Mouse (Mus musculus) limb, embryonic 12.5 days (tissue): Measurements from ENCODE around the gene Rnaseh2c. TPM values are rescaled to one million over a fixed set of nuclear protein-coding genes. Genes with fewer than 3 reads are reported as not detected.

Experiments used
- ATAC-seq: fragments of 200-750 bp; cut with Nextera tagmentation; 2 replicates; pipeline ENCODE4 v1.8.0; 2017; ENCODE audit warnings: low read depth, moderate TSS enrichment; ENCODE audit not compliant: insufficient number of reproducible peaks, insufficient read depth, low FRiP score, low TSS enrichment
- H3K27ac ChIP-seq: fragments of 300-500 bp; sonication (generic); 2 replicates; pipeline ENCODE4 v1.5.1; 2016; ENCODE audit warnings: mild to moderate bottlenecking, moderate library complexity
- H3K27me3 ChIP-seq: fragments of 300-500 bp; sonication (generic); 2 replicates; pipeline ENCODE4 v1.6.1; 2016; ENCODE audit warnings: mild to moderate bottlenecking, moderate library complexity
- H3K36me3 ChIP-seq: fragments of 300-500 bp; sonication (generic); 2 replicates; pipeline ENCODE4 v1.6.1; 2016; ENCODE audit warnings: mild to moderate bottlenecking, moderate library complexity
- H3K4me1 ChIP-seq: fragments of 300-500 bp; sonication (generic); replicated peaks from 2 replicates; pipeline ENCODE4 v1.6.1; 2016
- H3K4me2 ChIP-seq: fragments of 300-500 bp; sonication (generic); 2 replicates; pipeline ENCODE4 v1.6.1; 2016; ENCODE audit warnings: mild to moderate bottlenecking, moderate library complexity
- H3K4me3 ChIP-seq: fragments of 300-500 bp; sonication (generic); replicated peaks from 2 replicates; pipeline ENCODE4 v1.5.1; 2016; ENCODE audit warnings: mild to moderate bottlenecking
- H3K9ac ChIP-seq: fragments of 300-500 bp; sonication (generic); replicated peaks from 2 replicates; pipeline ENCODE4 v1.6.1; 2016; ENCODE audit warnings: mild to moderate bottlenecking, moderate library complexity
- H3K9me3 ChIP-seq: fragments of 300-500 bp; sonication (generic); 2 replicates; pipeline ENCODE4 v1.6.1; 2016; ENCODE audit warnings: mild to moderate bottlenecking, moderate library complexity
- WGBS: fragments of 180-500 bp; shearing (Covaris S2); methylation state at CpG from one replicate; pipeline ENCODE4 v1.1.7; 2016; 5-methylcytosine and 5-hydroxymethylcytosine counted together
- polyA plus RNA-seq: library from polyadenylated mRNA; unstranded; fragments of >200 nt; fragmentation: Nextera tagmentation; extraction: Ambion mirVana; gene quantifications from 2 replicates; pipeline ENCODE4 v1.2.1, GENCODE M21; 2016

The Rnaseh2c gene
- polyA plus RNA-seq, 1 experiment from 2014 or later: 193 TPM

GRCm38 (mm10) chr19:5562776-5563175, 38.9 kb upstream of the Rnaseh2c start:
- WGBS: 91% methylated on average over 10 of the region's 10 CpGs
- H3K4me1 ChIP-seq: peaks cover 35% of the 10 kb centered on the region
- no peak for ATAC-seq
- H3K4me2 ChIP-seq: no peak overlapping the region
- no peaks in the 10 kb centered on the region for H3K36me3 ChIP-seq
- no peak overlapping the region for H3K27ac ChIP-seq
- peaks cover 91% of the 10 kb centered on the region for H3K27me3 ChIP-seq
- H3K4me3 ChIP-seq: no peak overlapping the region
- H3K9me3 ChIP-seq: no peaks in the 10 kb centered on the region
- H3K9ac ChIP-seq: no peak overlapping the region

- Histone ChIP-seq H3K27me3 (peaks cover 74% of the 10 kb centered on the region), H3K27ac (no peak overlapping the region)
- 53% methylated on average over 5 of the region's 5 CpGs for WGBS
These were observed 35.4 kb upstream of the Rnaseh2c start for GRCm38 (mm10) chr19:5566316-5566715.

DNA sequence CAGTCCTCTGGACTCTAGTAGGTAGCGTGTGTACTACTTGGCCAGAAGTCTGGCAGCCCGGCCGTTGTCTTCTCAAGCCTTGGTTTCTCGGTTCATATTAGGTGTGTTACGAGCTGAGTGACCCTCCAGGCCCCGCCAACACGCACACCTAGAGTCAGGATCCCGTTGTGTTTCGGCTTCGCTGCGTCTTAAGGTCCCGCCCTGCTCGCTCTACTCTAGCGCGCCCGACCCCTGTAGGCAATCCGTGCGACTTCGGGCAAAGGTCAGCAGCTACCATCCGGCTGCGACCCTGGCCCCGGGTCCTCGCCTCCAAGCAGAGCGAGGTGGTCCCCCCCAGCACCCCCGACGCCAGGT, 34.5 kb upstream of the Rnaseh2c start:
- Histone ChIP-seq H3K9ac (peak overlapping the region; percentile 66), H3K36me3 (no peaks in the 10 kb centered on the region), H3K4me3 (peak overlapping the region; percentile 73), H3K4me1 (peaks cover 24% of the 10 kb centered on the region), H3K27me3 (peaks cover 66% of the 10 kb centered on the region), H3K27ac (peak overlapping the region; percentile 76), H3K9me3 (no peaks in the 10 kb centered on the region), H3K4me2 (peak overlapping the region; percentile 90)
- ATAC-seq: 0 out of 2 replicates have a peak, but pooled peaks have one; percentile 26
- 4% methylated on average over 26 of the region's 26 CpGs for WGBS

More at GRCm38 (mm10) chr19:5566316-5566715, 35.4 kb upstream of the Rnaseh2c start:
- Histone ChIP-seq H3K36me3 (no peaks in the 10 kb centered on the region), H3K4me2 (no peak overlapping the region), H3K4me3 (no peak overlapping the region), H3K9me3 (no peaks in the 10 kb centered on the region), H3K9ac (no peak overlapping the region), H3K4me1 (peaks cover 24% of the 10 kb centered on the region)
- ATAC-seq: no peak

DNA sequence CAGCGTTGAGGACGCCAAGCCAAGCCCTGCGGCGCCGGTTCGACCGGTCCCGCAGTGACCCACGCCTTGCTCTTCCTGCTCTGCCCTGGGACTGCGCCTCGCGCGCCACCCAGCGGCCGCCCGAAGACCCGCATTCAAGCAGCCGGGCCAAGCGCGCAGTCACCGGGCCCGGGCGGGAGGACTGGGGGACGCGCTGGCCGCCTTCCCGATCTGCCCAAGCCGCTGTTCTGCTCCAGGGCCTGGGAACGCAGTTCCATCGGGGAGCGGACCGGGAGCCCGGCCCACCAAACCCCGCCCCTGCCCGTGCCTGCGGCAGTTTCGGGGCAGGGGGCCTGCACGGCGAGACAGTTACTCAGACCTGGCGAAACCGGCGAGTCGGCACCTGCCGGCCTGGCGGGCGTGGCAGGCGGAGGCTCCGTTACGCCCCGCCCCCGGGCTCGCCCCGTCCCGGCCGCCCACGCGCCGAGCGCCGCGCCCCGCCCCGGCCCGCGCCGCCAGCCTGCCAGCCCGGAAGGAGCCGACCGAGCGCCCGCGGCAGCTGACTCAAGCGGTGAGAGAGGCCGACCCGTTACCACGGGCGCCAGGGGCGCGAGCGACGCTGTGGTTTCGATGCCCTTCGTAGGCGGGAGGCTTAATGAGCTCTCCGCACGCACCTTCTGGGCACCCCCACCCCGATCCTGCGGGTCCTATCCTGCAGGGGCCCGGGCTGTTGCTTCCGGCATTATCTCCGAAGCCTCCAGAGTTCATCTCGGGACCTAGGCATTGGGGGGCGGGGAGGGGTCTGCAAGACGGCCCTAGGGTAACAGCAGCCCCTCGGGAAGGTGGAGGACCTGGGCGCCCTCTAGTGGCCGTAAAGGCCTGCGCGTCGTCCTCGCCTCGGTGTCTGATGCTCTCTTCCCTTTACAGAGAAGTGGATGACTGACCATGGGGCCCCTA, 33.9 kb upstream of the Rnaseh2c start, which contains the start of gene Ap5b1:
Gene Ap5b1 (plus strand): TSS at position 492 of the 936 bp plus-strand sequence.
- no peaks in the 10 kb centered on the region for H3K36me3 ChIP-seq
- peak; percentile 63 for ATAC-seq
- H3K4me2 ChIP-seq: peak within 1 kb of the TSS; percentile 90
- peak within 1 kb of the TSS; percentile 76 for H3K27ac ChIP-seq
- H3K4me1 ChIP-seq: peaks cover 24% of the 10 kb centered on the region
- no peaks in the 10 kb centered on the region for H3K9me3 ChIP-seq
- under 1% methylated on average over 102 of the region's 102 CpGs for WGBS
- H3K4me3 ChIP-seq: peak within 1 kb of the TSS; percentile 73
- peak within 1 kb of the TSS; percentile 66 for H3K9ac ChIP-seq
- peaks cover 59% of the 10 kb centered on the region for H3K27me3 ChIP-seq

DNA sequence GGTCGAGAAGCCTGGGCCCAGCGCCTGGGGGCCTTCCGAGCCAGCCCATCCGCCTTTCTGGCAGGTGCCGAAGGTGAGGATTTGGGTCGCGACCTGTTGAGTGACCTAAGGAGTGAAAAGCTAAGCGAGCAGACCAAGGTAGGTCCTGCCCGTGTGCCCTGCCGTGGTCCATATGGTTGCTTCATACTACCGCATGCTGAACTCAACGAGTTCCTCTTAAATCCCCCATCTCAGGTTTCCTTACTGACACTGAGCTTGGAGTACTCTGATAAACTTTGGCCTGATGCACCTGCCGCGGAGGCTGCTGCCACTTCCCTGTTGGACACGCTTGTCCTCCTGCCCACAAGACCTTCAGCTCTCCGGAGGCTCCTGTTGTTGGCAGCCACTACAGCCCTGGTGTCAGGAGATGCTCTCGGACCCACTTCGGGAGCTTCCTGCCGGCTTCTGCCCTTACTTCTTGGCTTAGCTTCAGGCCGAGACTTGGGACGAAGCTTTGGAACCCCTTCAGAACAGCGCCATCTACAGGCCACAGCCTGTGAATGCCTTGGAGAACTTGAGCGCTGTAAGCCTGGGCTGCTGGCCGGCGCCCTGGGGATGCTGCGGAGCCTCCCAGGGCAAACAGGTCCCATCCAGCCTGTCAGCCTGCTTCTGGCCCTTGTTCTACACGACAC, 33.1 kb upstream of the Rnaseh2c start:
- H3K27me3 ChIP-seq: peaks cover 52% of the 10 kb centered on the region
- H3K9ac ChIP-seq: peak overlapping the region; percentile 66
- no peak overlapping the region for H3K27ac ChIP-seq
- peak overlapping the region; percentile 90 for H3K4me2 ChIP-seq
- no peaks in the 10 kb centered on the region for H3K36me3 ChIP-seq
- no peaks in the 10 kb centered on the region for H3K9me3 ChIP-seq
- 0 out of 2 replicates have a peak, but pooled peaks have one; percentile 1 for ATAC-seq
- 10% methylated on average over 27 of the region's 27 CpGs for WGBS
- H3K4me1 ChIP-seq: peaks cover 24% of the 10 kb centered on the region
- peak overlapping the region; percentile 73 for H3K4me3 ChIP-seq

DNA sequence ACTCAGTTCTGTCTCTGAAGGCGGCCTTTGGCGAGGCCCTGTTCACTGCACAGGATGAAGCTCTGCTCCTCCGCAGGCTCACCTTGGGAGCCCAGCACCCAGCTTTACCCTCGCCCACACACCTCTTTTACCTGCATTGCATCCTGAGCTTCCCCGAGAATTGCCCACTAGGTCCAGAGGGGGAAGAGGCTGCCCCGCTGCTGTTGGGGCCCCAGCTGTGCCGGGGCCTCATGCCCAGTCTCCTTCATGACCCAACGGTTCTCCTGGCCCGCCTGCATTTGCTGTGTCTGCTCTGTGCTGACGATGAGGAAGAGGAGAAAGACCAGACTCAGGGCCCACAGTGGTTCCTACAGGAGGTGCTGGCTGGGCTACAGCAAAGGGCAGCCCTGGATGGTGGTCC, 32.2 kb upstream of the Rnaseh2c start:
- H3K4me1 ChIP-seq: peaks cover 24% of the 10 kb centered on the region
- 0 out of 2 replicates have a peak overlapping the region, but pooled peaks have one; percentile 90 for H3K4me2 ChIP-seq
- WGBS: 88% methylated on average over 10 of the region's 10 CpGs
- no peaks in the 10 kb centered on the region for H3K9me3 ChIP-seq
- no peak for ATAC-seq
- no peak overlapping the region for H3K27ac ChIP-seq
- H3K9ac ChIP-seq: no peak overlapping the region
- H3K4me3 ChIP-seq: 0 out of 2 replicates have a peak overlapping the region, but pooled peaks have one; percentile 73
- H3K36me3 ChIP-seq: no peaks in the 10 kb centered on the region
- H3K27me3 ChIP-seq: peaks cover 43% of the 10 kb centered on the region

DNA sequence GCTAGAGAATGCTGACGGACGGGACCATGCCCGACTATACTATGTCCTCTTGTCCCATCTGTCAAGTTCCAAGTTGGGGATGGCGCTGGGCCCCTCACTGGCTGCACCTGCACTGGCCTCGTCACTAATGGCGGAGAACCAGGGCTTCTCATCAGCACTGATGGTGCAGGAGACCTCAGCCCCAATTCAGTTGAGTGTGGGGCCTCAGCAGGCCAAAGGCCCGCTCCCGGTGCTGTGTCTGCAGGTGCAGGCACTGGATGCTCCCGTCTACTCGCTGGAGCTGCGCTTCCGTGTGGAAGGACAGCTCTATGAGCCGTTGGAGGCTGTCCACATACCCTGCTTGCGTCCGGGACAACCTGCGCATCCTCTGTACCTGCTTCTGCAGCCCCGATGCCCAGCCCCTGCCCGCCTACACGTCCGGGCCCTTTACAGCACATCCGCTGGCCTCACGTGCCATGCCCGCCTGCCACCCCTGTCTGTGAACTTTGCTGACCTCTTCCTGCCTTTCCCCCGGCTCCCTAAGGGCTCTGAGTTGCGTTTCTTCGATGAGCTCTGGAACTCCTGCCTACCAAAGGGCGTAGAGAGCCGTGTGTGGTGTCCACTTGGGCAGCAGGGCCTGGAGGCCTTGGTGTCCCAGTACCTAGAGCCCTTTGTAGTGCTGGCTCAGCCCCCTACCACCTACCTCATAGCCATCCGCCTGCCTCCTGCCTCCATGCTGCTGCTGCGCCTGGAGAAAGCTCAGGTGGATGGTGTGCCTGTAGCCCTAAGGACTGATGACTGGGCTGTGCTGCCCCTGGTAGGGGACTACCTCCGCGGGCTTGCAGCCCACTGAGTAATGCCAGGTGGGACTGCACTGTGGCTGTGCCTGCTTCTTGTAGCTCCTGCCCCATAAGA, 31.1 kb upstream of the Rnaseh2c start:
- peaks cover 34% of the 10 kb centered on the region for H3K27me3 ChIP-seq
- no peak overlapping the region for H3K4me3 ChIP-seq
- H3K36me3 ChIP-seq: no peaks in the 10 kb centered on the region
- H3K4me1 ChIP-seq: peaks cover 24% of the 10 kb centered on the region
- 0 out of 2 replicates have a peak overlapping the region, but pooled peaks have one; percentile 14 for H3K9ac ChIP-seq
- no peak overlapping the region for H3K27ac ChIP-seq
- no peak overlapping the region for H3K4me2 ChIP-seq
- 85% methylated on average over 32 of the region's 32 CpGs for WGBS
- ATAC-seq: no peak
- no peaks in the 10 kb centered on the region for H3K9me3 ChIP-seq

- Histone ChIP-seq H3K9me3 (no peaks in the 10 kb centered on the region), H3K36me3 (no peaks in the 10 kb centered on the region), H3K27me3 (peaks cover 22% of the 10 kb centered on the region), H3K4me2 (no peak overlapping the region), H3K27ac (no peak overlapping the region), H3K4me1 (peaks cover 20% of the 10 kb centered on the region), H3K4me3 (no peak overlapping the region), H3K9ac (no peak overlapping the region)
- no peak for ATAC-seq
- 72% methylated on average over 5 of the region's 5 CpGs for WGBS
These were observed 29.8 kb upstream of the Rnaseh2c start for GRCm38 (mm10) chr19:5571831-5572230.

- Histone ChIP-seq H3K4me2 (no peak overlapping the region), H3K4me3 (no peak overlapping the region), H3K4me1 (peaks cover 13% of the 10 kb centered on the region), H3K9ac (no peak overlapping the region), H3K27ac (no peak overlapping the region), H3K9me3 (no peaks in the 10 kb centered on the region), H3K27me3 (peaks cover 18% of the 10 kb centered on the region), H3K36me3 (no peaks in the 10 kb centered on the region)
- ATAC-seq: no peak
- WGBS: 85% methylated on average over 19 of the region's 19 CpGs
These were observed 29.1 kb upstream of the Rnaseh2c start for GRCm38 (mm10) chr19:5572331-5573125.

GRCm38 (mm10) chr19:5575336-5575735, 26.3 kb upstream of the Rnaseh2c start:
- H3K27me3 ChIP-seq: peaks cover 10% of the 10 kb centered on the region; the same call in 1 of the 2 replicates
- no peak for ATAC-seq
- no peaks in the 10 kb centered on the region for H3K9me3 ChIP-seq
- 94% methylated on average over 1 of the region's 1 CpGs for WGBS
- no peaks in the 10 kb centered on the region for H3K4me1 ChIP-seq
- H3K9ac ChIP-seq: no peak overlapping the region
- no peak overlapping the region for H3K27ac ChIP-seq
- no peak overlapping the region for H3K4me2 ChIP-seq
- no peaks in the 10 kb centered on the region for H3K36me3 ChIP-seq
- no peak overlapping the region for H3K4me3 ChIP-seq
